Mouse (Mus musculus): ENCODE results near the gene Ascc3.

- TF ChIP-seq CTCF (conservative IDR thresholded peaks at IDR 0.05; ENCODE audit: low read length) (no peak), NANOG (IDR thresholded peaks at IDR 0.05; ENCODE audit: borderline replicate concordance, low read length) (no peak)
Measured at GRCm38 (mm10) chr10:50702361-50702760, 109.9 kb downstream of the Ascc3 start.
